9 mouse cellular contexts compared by ENCODE assay signal in genomic region chr17:87102636-87103035, GRCm38 (mm10). TPM values are rescaled to one million over a fixed set of nuclear protein-coding genes. Genes with fewer than 3 reads are reported as not detected.
DNase-seq lines count a peak whose midpoint lies in the region; ATAC-seq and TF ChIP-seq lines count a peak whose summit lies in the region.
"Had no signal": no experiment of that assay in that cellular context is flagged by ENCODE, and none has a peak within 500 bp of the region (broad histone marks: within the 10 kb centered on the region; RNA-seq: fewer than 3 reads in every experiment).

No protein-coding gene starts in this region.

- H3K36me3 ChIP-seq in intestine, postnatal 0 days (ENCODE audit: control insufficient read depth, insufficient read depth), result no peaks in the 10 kb centered on the region
- H3K36me3 ChIP-seq: limb, embryonic 12.5 days had no signal

- H3K27me3 ChIP-seq in intestine, postnatal 0 days (replicated peaks; ENCODE audit: control insufficient read depth, insufficient read depth, low read length), result no peaks in the 10 kb centered on the region

- no peak overlapping the region for H3K9ac ChIP-seq in intestine, postnatal 0 days (ENCODE audit: low read depth, low read length)
- H3K9ac ChIP-seq: limb, embryonic 12.5 days had no signal

- peak; percentile 39 to 66 for DNase-seq in lung, adult 18-20 months
- no peak for DNase-seq in lung, adult 2 months
- DNase-seq in adrenal gland, postnatal 10 days, result peak; percentile 72
- peak; percentile 61 for DNase-seq in lung, postnatal 36 days
- DNase-seq in left cerebral cortex, postnatal 14 days (ENCODE audit: low spot score in 2 of 2), result no peak
- DNase-seq in spleen, postnatal 10 days (ENCODE audit: low spot score in 2 of 2), result no peak
- no peak for DNase-seq in cerebellum, adult 11-12 months

- ATAC-seq in intestine, postnatal 0 days, result no peak

- WGBS in lung, adult 2 months, result 12% methylated on average over 8 of the region's 8 CpGs
- WGBS in intestine, postnatal 0 days, result 24% methylated on average over 8 of the region's 8 CpGs

- H3K4me1 ChIP-seq in lung, adult 2 months (ENCODE audit: control insufficient read depth, insufficient read depth, low read length), result peaks cover 10% of the 10 kb centered on the region
- 0 out of 2 replicates have a peak, but pooled peaks cover 6% of the 10 kb centered on the region for H3K4me1 ChIP-seq in intestine, postnatal 0 days (replicated peaks; ENCODE audit: control insufficient read depth, insufficient read depth, low read length)

- no peak overlapping the region for H3K27ac ChIP-seq in intestine, postnatal 0 days (ENCODE audit: low read depth, low read length)
- H3K27ac ChIP-seq: limb, embryonic 12.5 days had no signal

- 0 out of 2 replicates have a peak overlapping the region, but pooled peaks have one; percentile 9 for H3K4me2 ChIP-seq in intestine, postnatal 0 days (replicated peaks; ENCODE audit: low read depth)
- H3K4me2 ChIP-seq: limb, embryonic 12.5 days had no signal

- H3K4me3 ChIP-seq in lung, adult 2 months (replicated peaks; ENCODE audit: extremely low read depth, low read depth, low read length), result no peak overlapping the region
- no peak overlapping the region for H3K4me3 ChIP-seq in intestine, postnatal 0 days (ENCODE audit: low read depth, low read length)
- H3K4me3 ChIP-seq: limb, embryonic 12.5 days had no signal

- TF ChIP-seq CTCF in lung, adult 2 months (IDR thresholded peaks at IDR 0.05; ENCODE audit: insufficient read depth, low read length), result no peak
- TF ChIP-seq CTCF in intestine, postnatal 0 days (IDR thresholded peaks at IDR 0.05; ENCODE audit: low read depth), result no peak

- intact Hi-C loops in left cerebral cortex, postnatal 14 days (cut with DNase I), result no loop called here

- no peak for TF ChIP-seq POLR2A in lung, adult 2 months (IDR thresholded peaks at IDR 0.05; ENCODE audit: borderline replicate concordance, extremely low read depth, low read depth, low read length)

- H3K9me3 ChIP-seq in intestine, postnatal 0 days (ENCODE audit: control insufficient read depth), result no peaks in the 10 kb centered on the region
- H3K9me3 ChIP-seq: limb, embryonic 12.5 days had no signal

RNA-seq across cellular contexts. Expression of gene Socs5, which starts 4.8 kb away (rescaled TPM):
- 16.2 and 17.9 TPM in 2 replicates for polyA plus RNA-seq in lung, adult 2 months (2012; rRNA removed)
- 10 to 100 TPM; 40.3 to 48.3 TPM for total RNA-seq in adrenal gland, postnatal 10 days (2021)
- polyA plus RNA-seq in intestine, postnatal 0 days (2015; fragmentation: Nextera tagmentation; extraction: Ambion mirVana), result 3.9 and 4.6 TPM in 2 replicates
- 10 to 100 TPM; 74.9 to 79.7 TPM for total RNA-seq in left cerebral cortex, postnatal 14 days (2021)

Comparison
In these comparisons a context has a peak if more than half of its experiments do, and no peak if none do; other contexts are left out.
1. DNase-seq: peak in lung, adult 18-20 months (2 of 2), adrenal gland, postnatal 10 days (single experiment) and lung, postnatal 36 days (single experiment); none in lung, adult 2 months (single experiment), left cerebral cortex, postnatal 14 days (0 of 2), spleen, postnatal 10 days (0 of 2) and cerebellum, adult 11-12 months (single experiment).